Mouse (Mus musculus) cerebellum, adult (tissue): ENCODE measurements around the gene Gm5426.
"Not testable (repeated sequence)": the region's sequence is repeated elsewhere in the genome, so short reads cannot be mapped to it uniquely, and the experiment has no call there.

Source experiments
- ATAC-seq: cut with Nextera tagmentation; 2 replicates; pipeline ENCODE4 v1.9.2; 2017; ENCODE audit warnings: mild to moderate bottlenecking, moderate library complexity, mixed read lengths; ENCODE audit not compliant: insufficient number of reproducible peaks, low FRiP score, low TSS enrichment

Gene Gm5426

GRCm38 (mm10) chr10:96136451-96136850 lies at the start of gene Gm5426:
Gm5426 (plus strand) TSS chr10:96136603.
- ATAC-seq, result not testable (repeated sequence)

GRCm38 (mm10) chr10:96089744-96090143 lies 46.7 kb upstream of the Gm5426 start:
- ATAC-seq, result no peak

GRCm38 (mm10) chr10:96090388-96090787 lies 46.0 kb upstream of the Gm5426 start:
- ATAC-seq, result 0 out of 2 replicates have a peak, but pooled peaks have one; percentile 67

GRCm38 (mm10) chr10:96093890-96094531 lies 42.4 kb upstream of the Gm5426 start:
- ATAC-seq, result no peak

GRCm38 (mm10) chr10:96094559-96094958 lies 41.8 kb upstream of the Gm5426 start:
- ATAC-seq, result no peak

GRCm38 (mm10) chr10:96096730-96097129 lies 39.7 kb upstream of the Gm5426 start:
- no peak for ATAC-seq

- no peak for ATAC-seq
Measured at GRCm38 (mm10) chr10:96101035-96101434, 35.4 kb upstream of the Gm5426 start.

- no peak for ATAC-seq
Measured at GRCm38 (mm10) chr10:96104158-96104557, 32.2 kb upstream of the Gm5426 start.

GRCm38 (mm10) chr10:96104624-96105023 lies 31.8 kb upstream of the Gm5426 start:
- no peak for ATAC-seq

GRCm38 (mm10) chr10:96105124-96105523 lies 31.3 kb upstream of the Gm5426 start:
- no peak for ATAC-seq

GRCm38 (mm10) chr10:96106972-96107720 lies 29.3 kb upstream of the Gm5426 start:
- ATAC-seq, result no peak

GRCm38 (mm10) chr10:96107825-96108224 lies 28.6 kb upstream of the Gm5426 start:
- ATAC-seq, result no peak

- ATAC-seq, result no peak
Measured at GRCm38 (mm10) chr10:96115325-96115724, 21.1 kb upstream of the Gm5426 start.

GRCm38 (mm10) chr10:96120821-96121220 lies 15.6 kb upstream of the Gm5426 start:
- no peak for ATAC-seq

- peak; percentile 86; the same call in 1 of the 2 replicates for ATAC-seq
Measured at GRCm38 (mm10) chr10:96121249-96122010, 15.0 kb upstream of the Gm5426 start.

- no peak for ATAC-seq
Measured at GRCm38 (mm10) chr10:96123885-96124284, 12.5 kb upstream of the Gm5426 start.

GRCm38 (mm10) chr10:96124290-96124689 lies 12.1 kb upstream of the Gm5426 start:
- no peak for ATAC-seq

GRCm38 (mm10) chr10:96125771-96126454 lies 10.5 kb upstream of the Gm5426 start:
- no peak for ATAC-seq

- ATAC-seq, result no peak
Measured at GRCm38 (mm10) chr10:96129213-96129612, 7.2 kb upstream of the Gm5426 start.

- ATAC-seq, result no peak
Measured at GRCm38 (mm10) chr10:96130406-96130805, 6.0 kb upstream of the Gm5426 start.
